Mouse (Mus musculus): Measurements from ENCODE around the gene Cfap54. TPM values are rescaled to one million over a fixed set of nuclear protein-coding genes. Genes with fewer than 3 reads are reported as not detected.

Gene Cfap54
- polyA plus RNA-seq, 1 experiment, result 0.32 TPM

GRCm38 (mm10) chr10:92994340-92994739, 87.1 kb downstream of the Cfap54 start:
- Histone ChIP-seq H3K4me3 (replicated peaks) (no peak overlapping the region), H3K9me3 (no peaks in the 10 kb centered on the region), H3K27me3 (replicated peaks) (no peaks in the 10 kb centered on the region), H3K36me3 (replicated peaks; ENCODE audit: low read length) (no peaks in the 10 kb centered on the region), H3K4me1 (no peaks in the 10 kb centered on the region)
- no peak for TF ChIP-seq GATA1 (IDR thresholded peaks at IDR 0.05; ENCODE audit: borderline replicate concordance, low read length)
- no peak for TF ChIP-seq FLI1 (IDR thresholded peaks at IDR 0.05; ENCODE audit: low read length)

DNA sequence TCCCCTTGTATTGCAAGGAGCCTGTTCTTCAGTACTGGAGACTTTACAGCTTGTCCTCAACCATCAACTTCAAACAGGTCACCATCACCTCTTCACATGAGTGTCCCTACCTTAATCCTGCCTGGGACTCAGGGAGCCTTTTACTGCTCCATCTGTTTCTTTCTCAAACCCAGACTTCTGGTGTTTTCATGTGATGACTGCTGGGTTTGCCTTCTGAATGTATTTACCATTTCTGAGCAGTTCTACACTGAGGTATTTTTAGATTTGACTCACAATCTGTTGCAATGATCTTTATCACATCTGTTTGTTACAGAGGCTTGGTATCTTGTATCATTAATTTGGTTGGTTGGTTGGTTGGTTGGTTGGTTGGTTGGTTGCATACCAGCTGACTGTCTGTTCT, 88.9 kb downstream of the Cfap54 start:
- no peaks in the 10 kb centered on the region for H3K9me3 ChIP-seq
- no peaks in the 10 kb centered on the region for H3K27me3 ChIP-seq (replicated peaks)
- TF ChIP-seq FLI1 (IDR thresholded peaks at IDR 0.05; ENCODE audit: low read length), result no peak
- no peaks in the 10 kb centered on the region for H3K36me3 ChIP-seq (replicated peaks; ENCODE audit: low read length)
- H3K4me1 ChIP-seq, result no peaks in the 10 kb centered on the region
- no peak overlapping the region for H3K4me3 ChIP-seq (replicated peaks)

DNA sequence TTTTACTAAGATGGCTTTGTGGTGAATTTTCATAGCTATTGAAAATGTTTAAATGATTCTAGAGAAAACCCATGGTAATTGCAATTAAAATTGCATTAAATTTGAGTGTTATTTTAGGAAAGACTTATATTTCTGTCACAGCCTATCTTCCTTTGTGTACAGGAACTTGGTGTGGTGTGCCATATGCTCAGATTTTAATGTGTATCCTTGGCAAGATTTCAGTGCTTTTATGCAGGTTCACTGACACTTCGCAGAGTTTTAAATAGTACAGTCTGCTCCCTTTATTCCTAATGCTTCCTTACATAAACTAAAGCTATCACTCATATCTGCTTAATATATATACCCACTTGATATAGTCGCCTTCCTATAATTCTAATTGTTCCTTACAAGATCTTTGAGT, 90.8 kb downstream of the Cfap54 start:
- Histone ChIP-seq H3K9me3 (no peaks in the 10 kb centered on the region), H3K4me3 (replicated peaks) (no peak overlapping the region), H3K36me3 (replicated peaks; ENCODE audit: low read length) (no peaks in the 10 kb centered on the region), H3K27me3 (replicated peaks) (no peaks in the 10 kb centered on the region), H3K4me1 (no peaks in the 10 kb centered on the region)
- TF ChIP-seq GATA1 (IDR thresholded peaks at IDR 0.05; ENCODE audit: borderline replicate concordance, low read length) (no peak), FLI1 (IDR thresholded peaks at IDR 0.05; ENCODE audit: low read length) (no peak)

- H3K4me1 ChIP-seq, result no peaks in the 10 kb centered on the region
- H3K9me3 ChIP-seq, result no peaks in the 10 kb centered on the region
- no peak overlapping the region for H3K4me3 ChIP-seq (replicated peaks)
- H3K36me3 ChIP-seq (replicated peaks; ENCODE audit: low read length), result no peaks in the 10 kb centered on the region
- H3K27me3 ChIP-seq (replicated peaks), result no peaks in the 10 kb centered on the region
- TF ChIP-seq FLI1 (IDR thresholded peaks at IDR 0.05; ENCODE audit: low read length), result no peak
- no peak for TF ChIP-seq GATA1 (IDR thresholded peaks at IDR 0.05; ENCODE audit: borderline replicate concordance, low read length)
Observed at GRCm38 (mm10) chr10:92965134-92965533, 116.3 kb downstream of the Cfap54 start.

- Histone ChIP-seq H3K27me3 (replicated peaks) (no peaks in the 10 kb centered on the region), H3K9me3 (peaks cover 18% of the 10 kb centered on the region), H3K4me1 (no peaks in the 10 kb centered on the region), H3K36me3 (replicated peaks; ENCODE audit: low read length) (peaks cover 2% of the 10 kb centered on the region), H3K4me3 (replicated peaks) (no peak overlapping the region)
- no peak for TF ChIP-seq GATA1 (IDR thresholded peaks at IDR 0.05; ENCODE audit: borderline replicate concordance, low read length)
- no peak for TF ChIP-seq FLI1 (IDR thresholded peaks at IDR 0.05; ENCODE audit: low read length)
Observed at GRCm38 (mm10) chr10:92950044-92950443, 131.4 kb downstream of the Cfap54 start.

GRCm38 (mm10) chr10:92942848-92943645, 138.4 kb downstream of the Cfap54 start:
- TF ChIP-seq GATA1 (IDR thresholded peaks at IDR 0.05; ENCODE audit: borderline replicate concordance, low read length) (no peak), FLI1 (IDR thresholded peaks at IDR 0.05; ENCODE audit: low read length) (no peak)
- Histone ChIP-seq H3K27me3 (replicated peaks) (no peaks in the 10 kb centered on the region), H3K36me3 (replicated peaks; ENCODE audit: low read length) (no peaks in the 10 kb centered on the region), H3K4me3 (replicated peaks) (no peak overlapping the region), H3K4me1 (no peaks in the 10 kb centered on the region), H3K9me3 (no peaks in the 10 kb centered on the region)

GRCm38 (mm10) chr10:92941616-92942015, 139.8 kb downstream of the Cfap54 start:
- TF ChIP-seq FLI1 (IDR thresholded peaks at IDR 0.05; ENCODE audit: low read length), result no peak
- TF ChIP-seq GATA1 (IDR thresholded peaks at IDR 0.05; ENCODE audit: borderline replicate concordance, low read length), result no peak
- no peak overlapping the region for H3K4me3 ChIP-seq (replicated peaks)

GRCm38 (mm10) chr10:92937741-92938285, 143.6 kb downstream of the Cfap54 start:
- Histone ChIP-seq H3K9me3 (no peaks in the 10 kb centered on the region), H3K4me1 (no peaks in the 10 kb centered on the region), H3K36me3 (replicated peaks; ENCODE audit: low read length) (no peaks in the 10 kb centered on the region), H3K4me3 (replicated peaks) (no peak overlapping the region), H3K27me3 (replicated peaks) (no peaks in the 10 kb centered on the region)
- TF ChIP-seq FLI1 (IDR thresholded peaks at IDR 0.05; ENCODE audit: low read length) (no peak), GATA1 (IDR thresholded peaks at IDR 0.05; ENCODE audit: borderline replicate concordance, low read length) (no peak)

More at GRCm38 (mm10) chr10:92941616-92942015, 139.8 kb downstream of the Cfap54 start:
- Histone ChIP-seq H3K36me3 (replicated peaks; ENCODE audit: low read length) (no peaks in the 10 kb centered on the region), H3K27me3 (replicated peaks) (no peaks in the 10 kb centered on the region), H3K4me1 (no peaks in the 10 kb centered on the region), H3K9me3 (no peaks in the 10 kb centered on the region)

DNA sequence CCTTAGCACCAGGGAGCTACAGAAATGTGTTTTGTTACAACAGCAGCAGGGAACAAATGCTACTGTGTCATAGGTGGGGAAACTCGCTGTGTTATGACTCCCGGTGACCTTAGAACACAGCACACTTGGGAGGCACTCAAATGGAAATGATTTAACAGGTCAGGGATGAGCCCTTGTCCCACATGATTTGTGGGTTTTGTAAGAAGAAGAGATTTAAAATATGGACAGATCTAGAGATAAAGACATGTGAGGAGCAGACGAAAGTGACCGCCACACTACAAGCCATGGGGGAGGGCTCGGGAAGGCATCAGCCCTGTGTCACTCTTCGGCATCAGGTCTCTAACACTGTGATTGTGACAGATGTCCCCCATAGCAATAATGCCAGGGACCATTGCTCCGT, 144.3 kb downstream of the Cfap54 start:
- Histone ChIP-seq H3K4me1 (no peaks in the 10 kb centered on the region), H3K9me3 (no peaks in the 10 kb centered on the region), H3K36me3 (replicated peaks; ENCODE audit: low read length) (no peaks in the 10 kb centered on the region), H3K27me3 (replicated peaks) (no peaks in the 10 kb centered on the region), H3K4me3 (replicated peaks) (no peak overlapping the region)
- TF ChIP-seq FLI1 (IDR thresholded peaks at IDR 0.05; ENCODE audit: low read length) (no peak), GATA1 (IDR thresholded peaks at IDR 0.05; ENCODE audit: borderline replicate concordance, low read length) (no peak)

DNA sequence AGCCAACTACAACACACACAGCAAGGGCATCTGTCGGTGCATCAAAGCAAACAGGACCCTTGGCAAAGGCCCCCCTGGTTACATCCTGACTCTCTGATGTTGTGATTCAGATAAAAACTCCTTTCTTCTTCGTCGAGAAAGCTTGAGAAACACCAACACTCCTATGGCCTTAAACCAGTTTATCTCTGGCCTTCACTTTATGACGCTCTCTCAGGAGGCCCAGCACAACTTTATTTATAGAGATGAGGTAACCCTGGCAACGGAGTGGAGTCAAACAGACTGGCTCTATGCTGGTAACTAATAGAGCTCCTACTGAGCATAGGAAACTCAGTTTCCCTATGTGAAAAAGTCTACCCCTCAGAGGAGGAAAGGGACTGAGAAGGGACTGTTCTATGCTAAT, 146.9 kb downstream of the Cfap54 start:
- no peaks in the 10 kb centered on the region for H3K36me3 ChIP-seq (replicated peaks; ENCODE audit: low read length)
- H3K27me3 ChIP-seq (replicated peaks), result no peaks in the 10 kb centered on the region
- no peak for TF ChIP-seq FLI1 (IDR thresholded peaks at IDR 0.05; ENCODE audit: low read length)
- TF ChIP-seq GATA1 (IDR thresholded peaks at IDR 0.05; ENCODE audit: borderline replicate concordance, low read length), result no peak
- no peaks in the 10 kb centered on the region for H3K4me1 ChIP-seq
- no peak overlapping the region for H3K4me3 ChIP-seq (replicated peaks)
- no peaks in the 10 kb centered on the region for H3K9me3 ChIP-seq

All from megakaryocyte, embryonic 14.5 days (primary cell).